Mouse (Mus musculus): ENCODE data around the gene Kif21a. TPM values are rescaled to one million over a fixed set of nuclear protein-coding genes. Genes with fewer than 3 reads are reported as not detected.

Gene Kif21a
- polyA plus RNA-seq, 1 experiment from 2014 or later = 26.7 TPM

GRCm38 (mm10) chr15:91047627-91048026 lies 2.1 kb downstream of the Kif21a start:
- no peaks in the 10 kb centered on the region for H3K27me3 ChIP-seq (ENCODE audit: poor library complexity, severe bottlenecking)
- peak overlapping the region; percentile 96 for H3K4me3 ChIP-seq
- no peak for DNase-seq (ENCODE audit: extremely low spot score, low spot score)
- 73% methylated on average over 11 of the region's 11 CpGs for WGBS
- H3K9me3 ChIP-seq = no peaks in the 10 kb centered on the region
- H3K4me1 ChIP-seq = peaks cover 58% of the 10 kb centered on the region
- peaks cover 25% of the 10 kb centered on the region for H3K36me3 ChIP-seq (replicated peaks)
- peak overlapping the region; percentile 68; the same call in 1 of the 2 replicates for H3K27ac ChIP-seq

- H3K27me3 ChIP-seq (ENCODE audit: poor library complexity, severe bottlenecking) = no peaks in the 10 kb centered on the region
- peaks cover 34% of the 10 kb centered on the region for H3K36me3 ChIP-seq (replicated peaks)
- H3K27ac ChIP-seq = no peak overlapping the region
- no peak for DNase-seq (ENCODE audit: extremely low spot score, low spot score)
- peak overlapping the region; percentile 27; the same call in 1 of the 2 replicates for H3K4me3 ChIP-seq
- peaks cover 50% of the 10 kb centered on the region for H3K4me1 ChIP-seq
- no peaks in the 10 kb centered on the region for H3K9me3 ChIP-seq
- WGBS = 75% methylated on average over 8 of the region's 8 CpGs
Observed at GRCm38 (mm10) chr15:91046506-91046905, 3.2 kb downstream of the Kif21a start.

GRCm38 (mm10) chr15:91043263-91043662 lies 6.5 kb downstream of the Kif21a start:
- no peaks in the 10 kb centered on the region for H3K9me3 ChIP-seq
- peaks cover 34% of the 10 kb centered on the region for H3K36me3 ChIP-seq (replicated peaks)
- 93% methylated on average over 4 of the region's 4 CpGs for WGBS
- no peak overlapping the region for H3K27ac ChIP-seq
- H3K27me3 ChIP-seq (ENCODE audit: poor library complexity, severe bottlenecking) = no peaks in the 10 kb centered on the region
- no peak overlapping the region for H3K4me3 ChIP-seq
- DNase-seq (ENCODE audit: extremely low spot score, low spot score) = no peak
- peaks cover 23% of the 10 kb centered on the region for H3K4me1 ChIP-seq

GRCm38 (mm10) chr15:91038860-91039259 lies 10.9 kb downstream of the Kif21a start:
- 86% methylated on average over 5 of the region's 5 CpGs for WGBS
- no peaks in the 10 kb centered on the region for H3K9me3 ChIP-seq
- no peak overlapping the region for H3K27ac ChIP-seq
- no peak overlapping the region for H3K4me3 ChIP-seq
- no peak for DNase-seq (ENCODE audit: extremely low spot score, low spot score)
- H3K27me3 ChIP-seq (ENCODE audit: poor library complexity, severe bottlenecking) = no peaks in the 10 kb centered on the region
- H3K4me1 ChIP-seq = peaks cover 14% of the 10 kb centered on the region
- peaks cover 40% of the 10 kb centered on the region for H3K36me3 ChIP-seq (replicated peaks)

- DNase-seq (ENCODE audit: extremely low spot score, low spot score) = no peak
- Histone ChIP-seq H3K27ac (no peak overlapping the region), H3K4me1 (peaks cover 14% of the 10 kb centered on the region), H3K9me3 (peaks cover 9% of the 10 kb centered on the region), H3K4me3 (no peak overlapping the region), H3K36me3 (replicated peaks) (peaks cover 59% of the 10 kb centered on the region), H3K27me3 (ENCODE audit: poor library complexity, severe bottlenecking) (no peaks in the 10 kb centered on the region)
- WGBS = 77% methylated on average over 4 of the region's 4 CpGs
Observed at GRCm38 (mm10) chr15:91034090-91034489, 15.7 kb downstream of the Kif21a start.

- no peaks in the 10 kb centered on the region for H3K27me3 ChIP-seq (ENCODE audit: poor library complexity, severe bottlenecking)
- 90% methylated on average over 6 of the region's 6 CpGs for whole genome bisulfite sequencing
- no peak overlapping the region for H3K4me3 ChIP-seq
- DNase-seq (ENCODE audit: extremely low spot score, low spot score) = no peak
- no peak overlapping the region for H3K27ac ChIP-seq
- peaks cover 64% of the 10 kb centered on the region for H3K36me3 ChIP-seq (replicated peaks)
- peaks cover 14% of the 10 kb centered on the region for H3K4me1 ChIP-seq
- H3K9me3 ChIP-seq = peaks cover 9% of the 10 kb centered on the region
Observed at GRCm38 (mm10) chr15:91033529-91033928, 16.2 kb downstream of the Kif21a start.

- no peak overlapping the region for H3K27ac ChIP-seq
- H3K4me3 ChIP-seq = no peak overlapping the region
- 90% methylated on average over 10 of the region's 10 CpGs for WGBS
- H3K4me1 ChIP-seq = peaks cover 10% of the 10 kb centered on the region
- H3K27me3 ChIP-seq (ENCODE audit: poor library complexity, severe bottlenecking) = no peaks in the 10 kb centered on the region
- H3K9me3 ChIP-seq = peaks cover 14% of the 10 kb centered on the region
- peaks cover 62% of the 10 kb centered on the region for H3K36me3 ChIP-seq (replicated peaks)
- no peak for DNase-seq (ENCODE audit: extremely low spot score, low spot score)
Observed at GRCm38 (mm10) chr15:91028962-91029361, 20.8 kb downstream of the Kif21a start.

- no peaks in the 10 kb centered on the region for H3K27me3 ChIP-seq (ENCODE audit: poor library complexity, severe bottlenecking)
- peaks cover 14% of the 10 kb centered on the region for H3K9me3 ChIP-seq
- peaks cover 5% of the 10 kb centered on the region for H3K4me1 ChIP-seq
- peaks cover 63% of the 10 kb centered on the region for H3K36me3 ChIP-seq (replicated peaks)
- DNase-seq (ENCODE audit: extremely low spot score, low spot score) = no peak
- no peak overlapping the region for H3K4me3 ChIP-seq
- 86% methylated on average over 10 of the region's 10 CpGs for WGBS
- no peak overlapping the region for H3K27ac ChIP-seq
Observed at GRCm38 (mm10) chr15:91028494-91028893, 21.3 kb downstream of the Kif21a start.

- peaks cover 12% of the 10 kb centered on the region; the same call in 1 of the 2 replicates for H3K9me3 ChIP-seq
- no peak overlapping the region for H3K4me3 ChIP-seq
- H3K4me1 ChIP-seq = peaks cover 45% of the 10 kb centered on the region
- DNase-seq (ENCODE audit: extremely low spot score, low spot score) = no peak
- peak overlapping the region; percentile 59; the same call in 1 of the 2 replicates for H3K27ac ChIP-seq
- no peaks in the 10 kb centered on the region for H3K27me3 ChIP-seq (ENCODE audit: poor library complexity, severe bottlenecking)
- 87% methylated on average over 8 of the region's 8 CpGs for WGBS
- peaks cover 34% of the 10 kb centered on the region for H3K36me3 ChIP-seq (replicated peaks)
Observed at GRCm38 (mm10) chr15:91022276-91022675, 27.5 kb downstream of the Kif21a start.

- Histone ChIP-seq H3K36me3 (replicated peaks) (peaks cover 29% of the 10 kb centered on the region), H3K4me3 (no peak overlapping the region), H3K27me3 (ENCODE audit: poor library complexity, severe bottlenecking) (no peaks in the 10 kb centered on the region), H3K27ac (peak overlapping the region; percentile 93), H3K4me1 (peaks cover 72% of the 10 kb centered on the region), H3K9me3 (0 out of 2 replicates have a peak, but pooled peaks cover 10% of the 10 kb centered on the region)
- DNase-seq (ENCODE audit: extremely low spot score, low spot score) = no peak
- 30% methylated on average over 3 of the region's 3 CpGs for WGBS
Observed at GRCm38 (mm10) chr15:91018861-91019187, 30.9 kb downstream of the Kif21a start.

- WGBS = 13% methylated on average over 9 of the region's 9 CpGs
- H3K4me3 ChIP-seq = peak overlapping the region; percentile 37
- DNase-seq (ENCODE audit: extremely low spot score, low spot score) = peak; percentile 78
- H3K4me1 ChIP-seq = peaks cover 78% of the 10 kb centered on the region
- H3K27me3 ChIP-seq (ENCODE audit: poor library complexity, severe bottlenecking) = no peaks in the 10 kb centered on the region
- H3K27ac ChIP-seq = peak overlapping the region; percentile 93
- 0 out of 2 replicates have a peak, but pooled peaks cover 10% of the 10 kb centered on the region for H3K9me3 ChIP-seq
- H3K36me3 ChIP-seq (replicated peaks) = peaks cover 26% of the 10 kb centered on the region
Observed at GRCm38 (mm10) chr15:91018161-91018860, 31.4 kb downstream of the Kif21a start.

GRCm38 (mm10) chr15:91017261-91018160 lies 32.2 kb downstream of the Kif21a start:
- H3K4me3 ChIP-seq = peak overlapping the region; percentile 37
- H3K27me3 ChIP-seq (ENCODE audit: poor library complexity, severe bottlenecking) = no peaks in the 10 kb centered on the region
- peak; percentile 63 for DNase-seq (ENCODE audit: extremely low spot score, low spot score)
- peaks cover 82% of the 10 kb centered on the region for H3K4me1 ChIP-seq
- peak overlapping the region; percentile 93 for H3K27ac ChIP-seq
- WGBS = 20% methylated on average over 23 of the region's 23 CpGs
- H3K36me3 ChIP-seq (replicated peaks) = peaks cover 26% of the 10 kb centered on the region
- 0 out of 2 replicates have a peak, but pooled peaks cover 10% of the 10 kb centered on the region for H3K9me3 ChIP-seq

- Histone ChIP-seq H3K9me3 (0 out of 2 replicates have a peak, but pooled peaks cover 7% of the 10 kb centered on the region), H3K36me3 (replicated peaks) (peaks cover 15% of the 10 kb centered on the region), H3K27ac (peak overlapping the region; percentile 93), H3K4me1 (peaks cover 90% of the 10 kb centered on the region), H3K4me3 (no peak overlapping the region), H3K27me3 (ENCODE audit: poor library complexity, severe bottlenecking) (no peaks in the 10 kb centered on the region)
- WGBS = 78% methylated on average over 12 of the region's 12 CpGs
- no peak for DNase-seq (ENCODE audit: extremely low spot score, low spot score)
Observed at GRCm38 (mm10) chr15:91016366-91016765, 33.4 kb downstream of the Kif21a start.

Measured in forebrain, embryonic 10.5 days (tissue).